Mouse (Mus musculus) kidney, adult 9 months (tissue): ENCODE results near the gene Pmepa1.

Experiments used
- DNase-seq: peaks from one replicate; pipeline ENCODE4 v3.0.0; 2022

Pmepa1 gene

GRCm38 (mm10) chr2:173251675-173252074 is 24.7 kb downstream of the Pmepa1 start:
- peak; percentile 52 for DNase-seq

- peak; percentile 41 for DNase-seq
These were observed 25.2 kb downstream of the Pmepa1 start for GRCm38 (mm10) chr2:173251133-173251532.

- DNase-seq, result no peak
These were observed 25.9 kb downstream of the Pmepa1 start for GRCm38 (mm10) chr2:173250411-173250810.

GRCm38 (mm10) chr2:173249965-173250364 is 26.4 kb downstream of the Pmepa1 start:
- DNase-seq, result no peak

GRCm38 (mm10) chr2:173249386-173249785 is 26.9 kb downstream of the Pmepa1 start:
- no peak for DNase-seq

GRCm38 (mm10) chr2:173248822-173249221 is 27.5 kb downstream of the Pmepa1 start:
- no peak for DNase-seq

GRCm38 (mm10) chr2:173247911-173248310 is 28.4 kb downstream of the Pmepa1 start:
- DNase-seq, result peak; percentile 54

GRCm38 (mm10) chr2:173247197-173247596 is 29.1 kb downstream of the Pmepa1 start:
- no peak for DNase-seq

- DNase-seq, result no peak
These were observed 29.6 kb downstream of the Pmepa1 start for GRCm38 (mm10) chr2:173246688-173247087.

GRCm38 (mm10) chr2:173245258-173245657 is 31.1 kb downstream of the Pmepa1 start:
- DNase-seq, result no peak

GRCm38 (mm10) chr2:173244108-173244507 is 32.2 kb downstream of the Pmepa1 start:
- DNase-seq, result peak; percentile 61

GRCm38 (mm10) chr2:173243616-173244015 is 32.7 kb downstream of the Pmepa1 start:
- DNase-seq, result no peak

GRCm38 (mm10) chr2:173242874-173243273 is 33.5 kb downstream of the Pmepa1 start:
- DNase-seq, result no peak

- no peak for DNase-seq
These were observed 35.6 kb downstream of the Pmepa1 start for GRCm38 (mm10) chr2:173240738-173241137.

GRCm38 (mm10) chr2:173238522-173238921 is 37.8 kb downstream of the Pmepa1 start:
- no peak for DNase-seq

GRCm38 (mm10) chr2:173235435-173236332 is 40.6 kb downstream of the Pmepa1 start:
- no peak for DNase-seq

GRCm38 (mm10) chr2:173232766-173233099 is 43.6 kb downstream of the Pmepa1 start:
- DNase-seq, result no peak

GRCm38 (mm10) chr2:173232065-173232765 is 44.1 kb downstream of the Pmepa1 start:
- no peak for DNase-seq

GRCm38 (mm10) chr2:173229578-173230224 is 46.6 kb downstream of the Pmepa1 start:
- peak; percentile 93 for DNase-seq

GRCm38 (mm10) chr2:173228567-173228966 is 47.8 kb downstream of the Pmepa1 start:
- DNase-seq, result no peak

GRCm38 (mm10) chr2:173226792-173227191 is 49.5 kb downstream of the Pmepa1 start:
- no peak for DNase-seq

- no peak for DNase-seq
These were observed 50.4 kb downstream of the Pmepa1 start for GRCm38 (mm10) chr2:173225906-173226305.

GRCm38 (mm10) chr2:173224832-173225231 is 51.5 kb downstream of the Pmepa1 start:
- no peak for DNase-seq

- no peak for DNase-seq
These were observed 52.2 kb downstream of the Pmepa1 start for GRCm38 (mm10) chr2:173224097-173224496.
